Mouse (Mus musculus): ENCODE measurements around the gene Rint1. TPM values are rescaled to one million over a fixed set of nuclear protein-coding genes. Genes with fewer than 3 reads are reported as not detected.

The Rint1 gene
- total RNA-seq (2014; rRNA removed): 24.0 and 33.3 TPM in 2 replicates
- polyA plus RNA-seq (2015; fragmentation: Nextera tagmentation; extraction: Ambion mirVana): 14.1 and 18.7 TPM in 2 replicates

GRCm38 (mm10) chr5:23787536-23788389 is at the start of gene Rint1:
Gene Rint1, plus strand, starts transcription at chr5:23787711.
- H3K9me3 ChIP-seq (ENCODE audit: low read length): no peaks in the 10 kb centered on the region
- DNase-seq (peak; percentile 97), ATAC-seq (peak; percentile 86)
- peaks cover 3% of the 10 kb centered on the region; the same call in 1 of the 2 replicates for H3K4me1 ChIP-seq (ENCODE audit: insufficient read depth)
- 3% methylated on average over 47 of the region's 47 CpGs for WGBS
- H3K27ac ChIP-seq (ENCODE audit: low read depth, low read length): peak within 1 kb of the TSS; percentile 76
- H3K4me3 ChIP-seq (ENCODE audit: low read depth, low read length): peak within 1 kb of the TSS; percentile 96
- no peaks in the 10 kb centered on the region for H3K36me3 ChIP-seq (ENCODE audit: insufficient read depth)
- peak within 1 kb of the TSS; percentile 88 for H3K9ac ChIP-seq
- peak; percentile 99 for TF ChIP-seq CTCF (IDR thresholded peaks at IDR 0.05; ENCODE audit: low read depth)
- H3K27me3 ChIP-seq (ENCODE audit: insufficient read depth, low read length): no peaks in the 10 kb centered on the region
- peak within 1 kb of the TSS; percentile 83 for H3K4me2 ChIP-seq (ENCODE audit: low read depth)

- H3K4me1 ChIP-seq (ENCODE audit: insufficient read depth): no peaks in the 10 kb centered on the region
- no peak overlapping the region for H3K4me2 ChIP-seq (ENCODE audit: low read depth)
- no peak overlapping the region for H3K4me3 ChIP-seq (ENCODE audit: low read depth, low read length)
- peaks cover 61% of the 10 kb centered on the region for H3K36me3 ChIP-seq (ENCODE audit: insufficient read depth)
- ATAC-seq (no peak), DNase-seq (no peak)
- no peak for TF ChIP-seq CTCF (IDR thresholded peaks at IDR 0.05; ENCODE audit: low read depth)
- no peaks in the 10 kb centered on the region for H3K27me3 ChIP-seq (ENCODE audit: insufficient read depth, low read length)
- H3K27ac ChIP-seq (ENCODE audit: low read depth, low read length): no peak overlapping the region
- no peak overlapping the region for H3K9ac ChIP-seq
- WGBS: 95% methylated on average over 12 of the region's 12 CpGs
- no peaks in the 10 kb centered on the region for H3K9me3 ChIP-seq (ENCODE audit: low read length)
These were observed 44.2 kb upstream of the Rint1 start for GRCm38 (mm10) chr5:23743261-23743660.

- Histone ChIP-seq H3K9ac (no peak overlapping the region), H3K4me3 (ENCODE audit: low read depth, low read length) (no peak overlapping the region), H3K9me3 (ENCODE audit: low read length) (no peaks in the 10 kb centered on the region), H3K27me3 (ENCODE audit: insufficient read depth, low read length) (no peaks in the 10 kb centered on the region), H3K36me3 (ENCODE audit: insufficient read depth) (peaks cover 41% of the 10 kb centered on the region), H3K4me2 (ENCODE audit: low read depth) (no peak overlapping the region), H3K4me1 (ENCODE audit: insufficient read depth) (no peaks in the 10 kb centered on the region), H3K27ac (ENCODE audit: low read depth, low read length) (no peak overlapping the region)
- ATAC-seq: no peak
- 0 out of 2 replicates have a peak, but pooled peaks have one; percentile 6 for TF ChIP-seq CTCF (IDR thresholded peaks at IDR 0.05; ENCODE audit: low read depth)
- 53% methylated on average over 2 of the region's 2 CpGs for WGBS
- DNase-seq: no peak
These were observed 37.6 kb upstream of the Rint1 start for GRCm38 (mm10) chr5:23749882-23750281.

- TF ChIP-seq CTCF (IDR thresholded peaks at IDR 0.05; ENCODE audit: low read depth): no peak
- DNase-seq: no peak
- Histone ChIP-seq H3K27me3 (ENCODE audit: insufficient read depth, low read length) (no peaks in the 10 kb centered on the region), H3K36me3 (ENCODE audit: insufficient read depth) (peaks cover 19% of the 10 kb centered on the region), H3K27ac (ENCODE audit: low read depth, low read length) (no peak overlapping the region), H3K4me2 (ENCODE audit: low read depth) (no peak overlapping the region), H3K9ac (no peak overlapping the region), H3K4me1 (ENCODE audit: insufficient read depth) (no peaks in the 10 kb centered on the region), H3K4me3 (ENCODE audit: low read depth, low read length) (no peak overlapping the region), H3K9me3 (ENCODE audit: low read length) (no peaks in the 10 kb centered on the region)
- no peak for ATAC-seq
- 96% methylated on average over 9 of the region's 9 CpGs for WGBS
These were observed 31.9 kb upstream of the Rint1 start for GRCm38 (mm10) chr5:23755591-23755990.

GRCm38 (mm10) chr5:23756368-23756767 is 31.1 kb upstream of the Rint1 start:
- DNase-seq: no peak
- H3K4me2 ChIP-seq (ENCODE audit: low read depth): no peak overlapping the region
- H3K36me3 ChIP-seq (ENCODE audit: insufficient read depth): peaks cover 22% of the 10 kb centered on the region
- H3K4me1 ChIP-seq (ENCODE audit: insufficient read depth): no peaks in the 10 kb centered on the region
- no peaks in the 10 kb centered on the region for H3K9me3 ChIP-seq (ENCODE audit: low read length)
- WGBS: 96% methylated on average over 4 of the region's 4 CpGs
- no peak overlapping the region for H3K4me3 ChIP-seq (ENCODE audit: low read depth, low read length)
- TF ChIP-seq CTCF (IDR thresholded peaks at IDR 0.05; ENCODE audit: low read depth): no peak
- H3K9ac ChIP-seq: no peak overlapping the region
- H3K27me3 ChIP-seq (ENCODE audit: insufficient read depth, low read length): no peaks in the 10 kb centered on the region
- no peak for ATAC-seq
- no peak overlapping the region for H3K27ac ChIP-seq (ENCODE audit: low read depth, low read length)

GRCm38 (mm10) chr5:23758633-23759032 is 28.9 kb upstream of the Rint1 start:
- Histone ChIP-seq H3K9ac (no peak overlapping the region), H3K36me3 (ENCODE audit: insufficient read depth) (peaks cover 18% of the 10 kb centered on the region), H3K9me3 (ENCODE audit: low read length) (no peaks in the 10 kb centered on the region), H3K4me3 (ENCODE audit: low read depth, low read length) (no peak overlapping the region), H3K27ac (ENCODE audit: low read depth, low read length) (no peak overlapping the region), H3K27me3 (ENCODE audit: insufficient read depth, low read length) (no peaks in the 10 kb centered on the region), H3K4me2 (ENCODE audit: low read depth) (no peak overlapping the region), H3K4me1 (ENCODE audit: insufficient read depth) (no peaks in the 10 kb centered on the region)
- WGBS: 48% methylated on average over 2 of the region's 2 CpGs
- peak; percentile 72 for TF ChIP-seq CTCF (IDR thresholded peaks at IDR 0.05; ENCODE audit: low read depth)
- ATAC-seq (peak; percentile 78), DNase-seq (peak; percentile 59)

GRCm38 (mm10) chr5:23762531-23762930 is 25.0 kb upstream of the Rint1 start:
- Histone ChIP-seq H3K4me3 (ENCODE audit: low read depth, low read length) (no peak overlapping the region), H3K4me1 (ENCODE audit: insufficient read depth) (no peaks in the 10 kb centered on the region), H3K27ac (ENCODE audit: low read depth, low read length) (no peak overlapping the region), H3K27me3 (ENCODE audit: insufficient read depth, low read length) (no peaks in the 10 kb centered on the region), H3K4me2 (ENCODE audit: low read depth) (no peak overlapping the region), H3K9ac (no peak overlapping the region), H3K36me3 (ENCODE audit: insufficient read depth) (peaks cover 28% of the 10 kb centered on the region), H3K9me3 (ENCODE audit: low read length) (no peaks in the 10 kb centered on the region)
- WGBS: 84% methylated on average over 6 of the region's 6 CpGs
- TF ChIP-seq CTCF (IDR thresholded peaks at IDR 0.05; ENCODE audit: low read depth): no peak
- no peak for DNase-seq
- no peak for ATAC-seq
